ENCODE assay signal across 21 mouse cellular contexts in genomic region chr2:33708831-33709230, GRCm38 (mm10).
"Had no signal": no experiment of that assay in that cellular context is flagged by ENCODE, and none has a peak within 500 bp of the region (broad histone marks: within the 10 kb centered on the region; RNA-seq: fewer than 3 reads in every experiment).

No protein-coding gene starts in this region.

- DNase-seq: kidney, adult 18-20 months; kidney, adult 9 months; kidney, postnatal 14 days; kidney, postnatal 4 days; layer of hippocampus, adult 9-11 months; liver, postnatal 0 days; lung, embryonic 14.5 days; spleen, adult 18-20 months; thymus, adult 18-20 months; thymus, postnatal 14 days; thymus, postnatal 4 days had no signal

- H3K4me1 ChIP-seq: stomach, embryonic 15.5 days had no signal

- H3K9me3 ChIP-seq: limb, embryonic 15.5 days; midbrain, embryonic 13.5 days; neural tube, embryonic 12.5 days; neural tube, embryonic 15.5 days; stomach, embryonic 15.5 days had no signal

- H3K27ac ChIP-seq: liver, embryonic 14.5 days; macrophage; midbrain, embryonic 13.5 days; neural tube, embryonic 12.5 days; neural tube, embryonic 15.5 days; stomach, embryonic 15.5 days had no signal

- ATAC-seq: inflammation-experienced regulatory T-cells, adult 6 months; intestine, embryonic 16.5 days; liver, postnatal 0 days; lung, postnatal 0 days; midbrain, embryonic 13.5 days had no signal

- H3K36me3 ChIP-seq: limb, embryonic 15.5 days; midbrain, embryonic 13.5 days; neural tube, embryonic 12.5 days; neural tube, embryonic 15.5 days; stomach, embryonic 15.5 days had no signal

- H3K4me3 ChIP-seq: limb, embryonic 15.5 days; midbrain, embryonic 13.5 days; neural tube, embryonic 12.5 days; neural tube, embryonic 15.5 days; stomach, embryonic 15.5 days had no signal
